Mouse (Mus musculus) MEL (cell line): ENCODE data around the gene Haus2. TPM values are rescaled to one million over a fixed set of nuclear protein-coding genes. Genes with fewer than 3 reads are reported as not detected.

Source experiments
- DNase-seq: peaks from one replicate; pipeline ENCODE4 v3.0.0; 2011; ENCODE audit warnings: low read depth, low spot score
- H3K27ac ChIP-seq: 2 replicates; pipeline ENCODE4 v1.5.1; 2012; ENCODE audit warnings: low read depth, mild to moderate bottlenecking, control low read depth, low read length, moderate library complexity; ENCODE audit not compliant: control insufficient read depth
- H3K27me3 ChIP-seq, 2 experiments: fragments of 150-350 bp in 1 of 2; sonication (generic) in 1 of 2; 2 replicates each; pipeline ENCODE4 v1.6.1; 2012; ENCODE audit warnings: low read length in 2 of 2, mild to moderate bottlenecking in 2 of 2, improper control_type of control experiment in 1 of 2, moderate library complexity in 1 of 2; ENCODE audit not compliant: insufficient read depth in 2 of 2, control insufficient read depth in 1 of 2
- H3K36me3 ChIP-seq, 2 experiments: 2 replicates each; pipeline ENCODE4 v1.6.1; 2012 to 2014; ENCODE audit warnings: low read length in 2 of 2, improper control_type of control experiment in 1 of 2, inconsistent platforms in 1 of 2, mild to moderate bottlenecking in 1 of 2; ENCODE audit not compliant: insufficient read depth in 2 of 2, control insufficient read depth in 1 of 2
- H3K4me1 ChIP-seq, 2 experiments: fragments of 150-350 bp in 1 of 2; sonication (generic) in 1 of 2; 2 replicates each; pipeline ENCODE4 v1.6.1; 2012; ENCODE audit warnings: low read length in 2 of 2, improper control_type of control experiment in 1 of 2, mild to moderate bottlenecking in 1 of 2; ENCODE audit not compliant: insufficient read depth in 2 of 2, control insufficient read depth in 1 of 2
- H3K4me3 ChIP-seq, 2 experiments: fragments of 150-350 bp in 1 of 2; sonication (generic) in 1 of 2; 2 replicates each; pipeline ENCODE4 v1.5.1; 2012; ENCODE audit warnings: low read depth in 2 of 2, low read length in 2 of 2, mild to moderate bottlenecking in 2 of 2, moderate library complexity in 2 of 2, control low read depth in 1 of 2, improper control_type of control experiment in 1 of 2; ENCODE audit not compliant: control insufficient read depth in 1 of 2, insufficient read depth in 1 of 2
- H3K79me2 ChIP-seq: 2 replicates; pipeline ENCODE4 v1.6.1; 2012; ENCODE audit warnings: mild to moderate bottlenecking, low read length, moderate library complexity; ENCODE audit not compliant: control insufficient read depth, poor library complexity, insufficient read depth
- H3K9ac ChIP-seq: 2 replicates; pipeline ENCODE4 v1.6.1; 2012; ENCODE audit warnings: low read depth, mild to moderate bottlenecking, control low read depth, low read length, moderate library complexity; ENCODE audit not compliant: control insufficient read depth, poor library complexity, severe bottlenecking
- H3K9me3 ChIP-seq: fragments of 150-350 bp; sonication (generic); replicated peaks from 2 replicates; pipeline ENCODE4 v1.6.1; 2012; ENCODE audit warnings: mild to moderate bottlenecking, low read length, improper control_type of control experiment, moderate library complexity; ENCODE audit not compliant: insufficient read depth
- CHD2 ChIP-seq: IDR thresholded peaks from 2 replicates; pipeline ENCODE4 v1.6.1; 2011; ENCODE audit warnings: low read length, improper control_type of control experiment
- E2F4 ChIP-seq: IDR thresholded peaks from 2 replicates; pipeline ENCODE4 v1.6.1; 2011; ENCODE audit warnings: low read depth, low read length, improper control_type of control experiment, borderline replicate concordance
- EP300 ChIP-seq, 2 experiments: IDR thresholded peaks; 2 replicates each; pipeline ENCODE4 v1.6.1; 2011; ENCODE audit warnings: improper control_type of control experiment in 2 of 2, low read length in 2 of 2, low read depth in 1 of 2, mild to moderate bottlenecking in 1 of 2
- ETS1 ChIP-seq: IDR thresholded peaks from 2 replicates; pipeline ENCODE4 v1.6.1; 2012; ENCODE audit warnings: low read depth, mild to moderate bottlenecking, inconsistent platforms, low read length, improper control_type of control experiment, moderate library complexity
- GABPA ChIP-seq: IDR thresholded peaks from 2 replicates; pipeline ENCODE4 v1.6.1; 2012; ENCODE audit warnings: low read depth, mild to moderate bottlenecking, inconsistent platforms, low read length, improper control_type of control experiment, moderate library complexity
- GATA1 ChIP-seq: IDR thresholded peaks from 2 replicates; pipeline ENCODE4 v1.6.1; 2011; ENCODE audit warnings: low read depth, low read length, improper control_type of control experiment
- HCFC1 ChIP-seq: IDR thresholded peaks from 2 replicates; pipeline ENCODE4 v1.6.1; 2012; ENCODE audit warnings: low read depth, mild to moderate bottlenecking, inconsistent platforms, low read length, improper control_type of control experiment, moderate library complexity
- JUND ChIP-seq: IDR thresholded peaks from 2 replicates; pipeline ENCODE4 v1.6.1; 2011; ENCODE audit warnings: low read depth, mild to moderate bottlenecking, improper control_type of control experiment, low read length
- KAT2A ChIP-seq: conservative IDR thresholded peaks from 2 replicates; pipeline ENCODE4 v1.6.1; 2012; ENCODE audit warnings: low read depth, low read length, improper control_type of control experiment, inconsistent platforms
- MAX ChIP-seq: IDR thresholded peaks from 2 replicates; pipeline ENCODE4 v1.6.1; 2011; ENCODE audit warnings: low read length, improper control_type of control experiment
- MAZ ChIP-seq: IDR thresholded peaks from 2 replicates; pipeline ENCODE4 v1.6.1; 2012; ENCODE audit warnings: low read depth, mild to moderate bottlenecking, inconsistent platforms, low read length, improper control_type of control experiment
- MXI1 ChIP-seq: IDR thresholded peaks from 2 replicates; pipeline ENCODE4 v1.6.1; 2011; ENCODE audit warnings: mild to moderate bottlenecking, low read depth, low read length, improper control_type of control experiment
- MYB ChIP-seq: IDR thresholded peaks from 2 replicates; pipeline ENCODE4 v1.6.1; 2011; ENCODE audit warnings: mild to moderate bottlenecking, low read depth, low read length, improper control_type of control experiment
- NRF1 ChIP-seq: IDR thresholded peaks from 2 replicates; pipeline ENCODE4 v1.6.1; 2014; ENCODE audit warnings: low read depth, mild to moderate bottlenecking, inconsistent platforms, low read length, improper control_type of control experiment, moderate library complexity; ENCODE audit not compliant: poor library complexity, insufficient read depth, severe bottlenecking
- POLR2A ChIP-seq, 2 experiments: IDR thresholded peaks; 2 replicates each; pipeline ENCODE4 v1.6.1; 2011 to 2012; ENCODE audit warnings: low read length in 2 of 2, mild to moderate bottlenecking in 2 of 2, control low read depth in 1 of 2, improper control_type of control experiment in 1 of 2, low read depth in 1 of 2, moderate library complexity in 1 of 2; ENCODE audit not compliant: control insufficient read depth in 1 of 2, insufficient read depth in 1 of 2, poor library complexity in 1 of 2
- POLR2AphosphoS2 ChIP-seq: IDR thresholded peaks from 2 replicates; pipeline ENCODE4 v1.6.1; 2011; ENCODE audit warnings: low read length, improper control_type of control experiment
- POLR2AphosphoS5 ChIP-seq: IDR thresholded peaks from 2 replicates; pipeline ENCODE4 v1.6.1; 2012; ENCODE audit warnings: low read depth, borderline replicate concordance, mild to moderate bottlenecking, inconsistent platforms, low read length, moderate library complexity, mixed read lengths
- RCOR1 ChIP-seq: IDR thresholded peaks from 2 replicates; pipeline ENCODE4 v1.6.1; 2012; ENCODE audit warnings: low read depth, mild to moderate bottlenecking, inconsistent platforms, low read length, improper control_type of control experiment
- SIN3A ChIP-seq: IDR thresholded peaks from 2 replicates; pipeline ENCODE4 v1.6.1; 2012; ENCODE audit warnings: low read length, improper control_type of control experiment, inconsistent platforms
- SMC3 ChIP-seq: IDR thresholded peaks from 2 replicates; pipeline ENCODE4 v1.6.1; 2011; ENCODE audit warnings: low read depth, low read length, improper control_type of control experiment
- TAL1 ChIP-seq: IDR thresholded peaks from 2 replicates; pipeline ENCODE4 v1.6.1; 2012; ENCODE audit warnings: mild to moderate bottlenecking, inconsistent platforms, low read length, moderate library complexity, mixed read lengths
- TBP ChIP-seq: IDR thresholded peaks from 2 replicates; pipeline ENCODE4 v1.8.0; 2011; ENCODE audit warnings: low read depth, low read length, improper control_type of control experiment
- TCF12 ChIP-seq: IDR thresholded peaks from 2 replicates; pipeline ENCODE4 v1.6.1; 2014; ENCODE audit warnings: low read depth, mild to moderate bottlenecking, inconsistent platforms, low read length, improper control_type of control experiment, moderate library complexity
- USF1 ChIP-seq: IDR thresholded peaks from 2 replicates; pipeline ENCODE4 v1.6.1; 2014; ENCODE audit warnings: low read depth, mild to moderate bottlenecking, inconsistent platforms, low read length, improper control_type of control experiment, moderate library complexity
- USF2 ChIP-seq, 2 experiments: IDR thresholded peaks; 2 replicates each; pipeline ENCODE4 v1.6.1; 2011 to 2012; ENCODE audit warnings: improper control_type of control experiment in 2 of 2, low read length in 2 of 2, borderline replicate concordance in 1 of 2, inconsistent platforms in 1 of 2, low read depth in 1 of 2, mild to moderate bottlenecking in 1 of 2; ENCODE audit not compliant: insufficient read depth in 1 of 2
- ZC3H11A ChIP-seq: IDR thresholded peaks from 2 replicates; pipeline ENCODE4 v1.6.1; 2012; ENCODE audit warnings: low read depth, mild to moderate bottlenecking, inconsistent platforms, low read length, improper control_type of control experiment
- ZMIZ1 ChIP-seq: IDR thresholded peaks from 2 replicates; pipeline ENCODE4 v1.6.1; 2012; ENCODE audit warnings: low read depth, mild to moderate bottlenecking, inconsistent platforms, low read length, improper control_type of control experiment, moderate library complexity
- ZNF384 ChIP-seq: IDR thresholded peaks from 2 replicates; pipeline ENCODE4 v1.6.1; 2012; ENCODE audit warnings: low read depth, mild to moderate bottlenecking, inconsistent platforms, low read length, improper control_type of control experiment
- polyA plus RNA-seq, 2 experiments: library from polyadenylated mRNA; stranded (reverse) in 1 of 2; unstranded in 1 of 2; fragments of >175 nt in 1 of 2; fragments of >200 nt in 1 of 2; gene quantifications; 2 replicates each; pipeline versions ENCODE4 v1.2.1 to v1.2.4; 2012; ENCODE audit warnings: low replicate concordance in 2 of 2, low read depth in 1 of 2; ENCODE audit not compliant: insufficient read length in 2 of 2, insufficient read depth in 1 of 2, missing spikeins in 1 of 2
- total RNA-seq: library from RNA; depleted of rRNA; stranded (reverse); fragments of 300-350 nt; gene quantifications from 2 replicates; pipeline ENCODE4 v1.2.3, GENCODE M21; 2012

The Haus2 gene
- total and polyA plus RNA-seq, 3 experiments: 14.5 to 16.7 TPM; not detected in 1

GRCm38 (mm10) chr2:120562859-120563234 lies 46.3 kb upstream of the Haus2 start:
- DNase-seq: peak; percentile 71
- Histone ChIP-seq H3K27ac (peak overlapping the region; percentile 67), H3K36me3 (peaks cover 2 to 49% of the 10 kb centered on the region in 2 experiments; a peak in 3 of 4 replicates)
- TF ChIP-seq TAL1 (0 out of 2 replicates have a peak, but pooled peaks have one; percentile 5), RCOR1 (peak; percentile 95), POLR2AphosphoS5 (no peak), HCFC1 (no peak), MYB (0 out of 2 replicates have a peak, but pooled peaks have one; percentile 21), SIN3A (peak; percentile 30), ZMIZ1 (no peak), EP300 (IDR thresholded peaks at IDR 0.05; ENCODE audit: low read depth in 1 of 2, low read length in 2 of 2) (peak in 1 of 2 experiments; percentile 49; a peak in 1 of 4 replicates), TCF12 (0 out of 2 replicates have a peak, but pooled peaks have one; percentile 8), ZNF384 (peak; percentile 30; the same call in 1 of the 2 replicates)
- TF ChIP-seq, all 39 proteins: peak for 7
- Histone ChIP-seq H3K4me3 (peak overlapping the region; percentile 88 to 97), H3K4me1 (peaks cover 14 to 23% of the 10 kb centered on the region in 2 experiments), H3K9ac (peak overlapping the region; percentile 97), H3K27me3 (no peaks in the 10 kb centered on the region), H3K79me2 (peaks cover 49% of the 10 kb centered on the region), H3K9me3 (no peaks in the 10 kb centered on the region)

GRCm38 (mm10) chr2:120563235-120563990 lies 45.8 kb upstream of the Haus2 start, which contains the start of gene Zfp106:
Zfp106 (minus strand) TSS chr2:120563843.
- Histone ChIP-seq H3K36me3 (peaks cover 2 to 49% of the 10 kb centered on the region in 2 experiments; a peak in 3 of 4 replicates), H3K9ac (peak within 1 kb of the TSS; percentile 97), H3K9me3 (no peaks in the 10 kb centered on the region), H3K4me1 (peaks cover 14 to 23% of the 10 kb centered on the region in 2 experiments), H3K4me3 (peak within 1 kb of the TSS; percentile 88 to 97), H3K27ac (peak within 1 kb of the TSS; percentile 91), H3K27me3 (no peaks in the 10 kb centered on the region), H3K79me2 (peaks cover 52% of the 10 kb centered on the region)
- DNase-seq: peak; percentile 95
- no peak for TF ChIP-seq CHD2
- no peak for TF ChIP-seq ZC3H11A
- TF ChIP-seq MXI1: peak; percentile 71
- peak; percentile 67 for TF ChIP-seq ETS1
- peak; percentile 60; the same call in 1 of the 2 replicates for TF ChIP-seq ZNF384
- no peak for TF ChIP-seq TAL1
- TF ChIP-seq ZMIZ1: no peak
- peak; percentile 81 to 91 for TF ChIP-seq POLR2A (IDR thresholded peaks at IDR 0.05; ENCODE audit: control insufficient read depth in 1 of 2, insufficient read depth in 1 of 2, low read depth in 1 of 2, low read length in 2 of 2, poor library complexity in 1 of 2)
- peak; percentile 83 for TF ChIP-seq TBP
- peak; percentile 71 for TF ChIP-seq TCF12
- peak; percentile 90 for TF ChIP-seq NRF1
- peak; percentile 64; the same call in 1 of the 2 replicates for TF ChIP-seq POLR2AphosphoS2
- peak; percentile 50; the same call in 1 of the 2 replicates for TF ChIP-seq MAX
- TF ChIP-seq JUND: no peak
- TF ChIP-seq SMC3: no peak
- peak; percentile 62; the same call in 1 of the 2 replicates for TF ChIP-seq KAT2A
- 0 out of 2 replicates have a peak, but pooled peaks have one; percentile 35 for TF ChIP-seq USF1
- 0 out of 2 replicates have a peak, but pooled peaks have one; percentile 16 for TF ChIP-seq GATA1
- no peak for TF ChIP-seq GABPA
- TF ChIP-seq E2F4: no peak
- TF ChIP-seq EP300 (IDR thresholded peaks at IDR 0.05; ENCODE audit: low read depth in 1 of 2, low read length in 2 of 2): peak in 1 of 2 experiments; percentile 55; a peak in 2 of 4 replicates
- TF ChIP-seq USF2 (IDR thresholded peaks at IDR 0.05; ENCODE audit: borderline replicate concordance in 1 of 2, insufficient read depth in 1 of 2, low read depth in 1 of 2, low read length in 2 of 2): no peak
- no peak for TF ChIP-seq POLR2AphosphoS5
- TF ChIP-seq MAZ: peak; percentile 98
- peak; percentile 86 for TF ChIP-seq SIN3A
